Mouse (Mus musculus): ENCODE results near the gene Mast2.

DNA sequence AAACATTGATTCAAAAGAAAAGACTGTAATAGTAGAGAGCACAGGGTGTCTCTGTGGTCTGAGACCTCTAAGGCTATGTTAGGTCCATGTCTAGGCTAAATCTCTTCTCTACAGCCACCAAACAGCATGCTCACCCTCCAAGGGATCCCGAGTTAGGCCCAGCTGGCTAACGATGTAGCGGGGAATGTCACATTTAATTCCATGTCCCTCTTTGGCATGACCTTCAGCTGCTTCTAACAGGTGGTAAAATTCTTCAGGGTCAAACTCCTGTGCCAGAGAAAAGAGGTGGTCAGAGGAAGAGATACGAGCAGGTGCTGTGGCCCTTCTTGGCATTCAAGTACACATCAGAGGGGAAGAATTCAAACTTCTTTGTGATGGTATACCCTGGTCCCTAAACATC, 146.4 kb downstream of the Mast2 start:
- TF ChIP-seq CTCF (IDR thresholded peaks at IDR 0.05; ENCODE audit: insufficient read depth, low read length) (no peak), POLR2A (IDR thresholded peaks at IDR 0.05; ENCODE audit: borderline replicate concordance, extremely low read depth, low read depth, low read length) (no peak)

Data from lung, adult 2 months (tissue).